Mouse (Mus musculus) erythroblast, embryonic 14.5 days (primary cell): Measurements from ENCODE around the gene Zdhhc22.

Experiments
- GATA1 ChIP-seq: IDR thresholded peaks from 2 replicates; pipeline ENCODE4 v1.6.1; 2012; ENCODE audit warnings: low read length, inconsistent platforms, mixed read lengths
- TAL1 ChIP-seq: IDR thresholded peaks from 3 replicates; pipeline ENCODE4 v1.6.1; 2012; ENCODE audit warnings: low read length, inconsistent platforms, mixed read lengths

GRCm38 (mm10) chr12:86930934-86931729 lies 59.1 kb downstream of the Zdhhc22 start:
- TF ChIP-seq GATA1 (no peak), TAL1 (no peak)
